Mouse (Mus musculus): ENCODE data around the gene Cers3.

GRCm38 (mm10) chr7:66753816-66754215 lies 10.5 kb downstream of the Cers3 start:
- TF ChIP-seq CTCF (conservative IDR thresholded peaks at IDR 0.05; ENCODE audit: low read length) (no peak), POU5F1 (IDR thresholded peaks at IDR 0.05; ENCODE audit: borderline replicate concordance, low read length) (no peak)
